Mouse (Mus musculus) ES-Bruce4 (cell line): ENCODE results near the gene Map2k5. TPM values are rescaled to one million over a fixed set of nuclear protein-coding genes. Genes with fewer than 3 reads are reported as not detected.

Experiments
- H3K27ac ChIP-seq: 2 replicates; pipeline ENCODE4 v1.5.1; 2012; ENCODE audit warnings: low read length, inconsistent platforms; ENCODE audit not compliant: insufficient read depth
- H3K27me3 ChIP-seq: 2 replicates; pipeline ENCODE4 v1.6.1; 2012; ENCODE audit warnings: mild to moderate bottlenecking, low read length, inconsistent platforms; ENCODE audit not compliant: control insufficient read depth, poor library complexity, insufficient read depth, severe bottlenecking
- H3K36me3 ChIP-seq: 2 replicates; pipeline ENCODE4 v1.6.1; 2012; ENCODE audit warnings: inconsistent platforms, mild to moderate bottlenecking, low read length, moderate library complexity; ENCODE audit not compliant: control insufficient read depth, poor library complexity, insufficient read depth, severe bottlenecking
- H3K4me1 ChIP-seq: one replicate; pipeline ENCODE4 v1.8.1; 2011; ENCODE audit warnings: low read length; ENCODE audit not compliant: control insufficient read depth, insufficient read depth
- H3K4me3 ChIP-seq: 2 replicates; pipeline ENCODE4 v1.5.1; 2011; ENCODE audit warnings: low read depth, mild to moderate bottlenecking, low read length
- H3K9ac ChIP-seq: 2 replicates; pipeline ENCODE4 v1.6.1; 2012; ENCODE audit warnings: low read depth, mild to moderate bottlenecking, inconsistent platforms; ENCODE audit not compliant: poor library complexity, severe bottlenecking
- H3K9me3 ChIP-seq: replicated peaks from 2 replicates; pipeline ENCODE4 v1.6.1; 2012; ENCODE audit warnings: mild to moderate bottlenecking, low read length, inconsistent platforms; ENCODE audit not compliant: control insufficient read depth, poor library complexity, insufficient read depth, severe bottlenecking
- CTCF ChIP-seq: IDR thresholded peaks from one replicate; pipeline ENCODE4 v1.8.1; 2011; ENCODE audit warnings: low read depth, low read length
- EP300 ChIP-seq: IDR thresholded peaks from 2 replicates; pipeline ENCODE4 v1.6.1; 2011; ENCODE audit warnings: low read depth, low read length; ENCODE audit not compliant: insufficient read depth
- POLR2A ChIP-seq: IDR thresholded peaks from one replicate; pipeline ENCODE4 v1.8.1; 2011; ENCODE audit warnings: low read length; ENCODE audit not compliant: insufficient read depth
- polyA plus RNA-seq: library from polyadenylated mRNA; stranded (reverse); fragments of >200 nt; gene quantifications from 2 replicates; pipeline ENCODE4 v1.2.4, GENCODE M21; 2011; ENCODE audit warnings: low read depth; ENCODE audit not compliant: missing spikeins, insufficient read depth, insufficient read length

Gene Map2k5
- polyA plus RNA-seq, 1 experiment: 27.8 TPM

DNA sequence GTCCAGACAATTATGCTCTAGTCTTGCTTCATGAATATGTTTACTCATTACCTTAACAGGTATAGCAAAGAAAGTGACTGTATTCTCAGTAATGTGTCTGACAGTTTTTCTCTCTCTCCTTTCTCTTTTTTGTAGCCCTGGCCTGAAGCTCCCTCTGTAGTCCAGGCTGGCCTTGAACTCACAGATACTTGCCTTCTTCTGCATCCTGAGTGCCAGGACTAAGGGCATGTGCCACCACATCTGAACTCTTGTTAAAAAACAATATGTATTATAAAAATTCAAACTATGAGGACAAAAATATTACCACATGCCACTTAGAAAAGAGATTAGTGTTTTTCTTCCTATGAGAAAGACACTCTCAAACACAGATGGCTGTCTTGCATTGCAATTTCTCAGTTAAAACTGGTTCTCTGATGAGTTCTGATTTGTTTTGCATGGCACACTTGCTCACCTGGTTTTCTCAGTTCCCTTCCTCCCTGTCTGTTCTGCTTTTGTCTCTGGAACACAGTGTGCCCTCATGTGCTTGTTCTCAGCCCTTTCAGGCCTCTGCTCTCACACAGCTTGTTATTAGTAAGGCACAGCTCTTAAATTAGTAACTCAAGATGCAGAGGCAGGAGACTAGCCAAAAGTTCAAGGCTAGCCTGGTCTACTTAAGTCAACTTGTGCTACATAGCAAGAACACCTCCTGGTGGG lies 129.5 kb downstream of the Map2k5 start:
- TF ChIP-seq CTCF: no peak
- no peak for TF ChIP-seq EP300
- TF ChIP-seq POLR2A: no peak
- H3K9me3 ChIP-seq: 0 out of 2 replicates have a peak, but pooled peaks cover 2% of the 10 kb centered on the region
- H3K9ac ChIP-seq: no peak overlapping the region
- no peaks in the 10 kb centered on the region for H3K4me1 ChIP-seq
- H3K36me3 ChIP-seq: no peaks in the 10 kb centered on the region
- no peak overlapping the region for H3K4me3 ChIP-seq
- H3K27ac ChIP-seq: no peak overlapping the region
- H3K27me3 ChIP-seq: no peaks in the 10 kb centered on the region

- Histone ChIP-seq H3K9me3 (0 out of 2 replicates have a peak, but pooled peaks cover 2% of the 10 kb centered on the region), H3K36me3 (no peaks in the 10 kb centered on the region), H3K4me1 (no peaks in the 10 kb centered on the region), H3K27ac (no peak overlapping the region), H3K27me3 (no peaks in the 10 kb centered on the region), H3K9ac (no peak overlapping the region), H3K4me3 (no peak overlapping the region)
- TF ChIP-seq EP300: no peak
- TF ChIP-seq CTCF: no peak
- TF ChIP-seq POLR2A: no peak
Observed at GRCm38 (mm10) chr9:63246568-63247169, 131.0 kb downstream of the Map2k5 start.

DNA sequence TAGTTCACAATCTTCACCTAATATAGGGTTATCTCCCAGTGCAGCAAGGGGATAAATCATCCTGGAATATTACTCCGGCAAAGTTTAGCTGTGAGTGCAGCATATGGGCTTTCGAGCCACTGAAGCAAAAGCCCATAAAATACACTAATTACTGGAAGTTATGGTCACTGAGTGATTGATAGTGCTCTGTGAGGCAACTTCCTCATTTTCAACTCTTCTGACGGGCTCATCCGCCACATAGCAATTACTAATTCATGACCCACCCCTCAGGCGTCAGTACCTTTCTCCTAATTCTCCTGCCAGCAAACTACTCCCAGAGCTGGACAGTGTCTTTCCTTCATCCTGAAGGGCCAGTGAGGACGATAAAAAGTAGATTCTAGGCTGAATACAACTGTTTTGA lies 135.7 kb downstream of the Map2k5 start:
- H3K27ac ChIP-seq: no peak overlapping the region
- no peak overlapping the region for H3K9ac ChIP-seq
- 0 out of 2 replicates have a peak, but pooled peaks cover 2% of the 10 kb centered on the region for H3K9me3 ChIP-seq
- H3K4me1 ChIP-seq: no peaks in the 10 kb centered on the region
- no peak for TF ChIP-seq EP300
- no peak overlapping the region for H3K4me3 ChIP-seq
- no peaks in the 10 kb centered on the region for H3K36me3 ChIP-seq
- H3K27me3 ChIP-seq: no peaks in the 10 kb centered on the region

DNA sequence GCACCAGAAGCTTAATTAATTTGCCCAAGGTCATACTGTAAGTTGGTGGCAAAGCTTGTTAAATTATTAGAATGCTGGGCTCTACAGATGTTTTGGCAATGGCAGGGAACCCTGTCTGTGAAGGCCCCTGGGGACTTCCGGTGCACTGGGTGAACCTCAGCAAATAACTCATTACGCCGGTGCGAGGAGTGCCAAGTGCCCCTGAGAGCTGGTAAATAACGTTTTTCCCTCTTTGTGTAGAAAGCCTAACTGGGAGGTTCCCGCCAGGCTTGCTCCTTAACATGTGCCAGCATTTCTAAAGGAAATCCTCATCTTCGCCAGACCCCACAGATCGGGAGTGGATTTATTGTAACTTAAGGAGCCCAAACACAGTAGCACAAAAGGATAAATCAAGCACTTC lies 136.5 kb downstream of the Map2k5 start:
- TF ChIP-seq EP300 (no peak), CTCF (no peak), POLR2A (no peak)
- no peak overlapping the region for H3K27ac ChIP-seq
- no peaks in the 10 kb centered on the region for H3K4me1 ChIP-seq
- no peak overlapping the region for H3K9ac ChIP-seq
- H3K4me3 ChIP-seq: no peak overlapping the region
- no peaks in the 10 kb centered on the region for H3K36me3 ChIP-seq
- 0 out of 2 replicates have a peak, but pooled peaks cover 2% of the 10 kb centered on the region for H3K9me3 ChIP-seq
- no peaks in the 10 kb centered on the region for H3K27me3 ChIP-seq

GRCm38 (mm10) chr9:63234356-63234755 lies 143.3 kb downstream of the Map2k5 start:
- TF ChIP-seq CTCF: no peak
- no peaks in the 10 kb centered on the region for H3K4me1 ChIP-seq
- no peaks in the 10 kb centered on the region for H3K36me3 ChIP-seq
- no peak overlapping the region for H3K27ac ChIP-seq
- H3K27me3 ChIP-seq: no peaks in the 10 kb centered on the region
- no peak overlapping the region for H3K9ac ChIP-seq
- H3K9me3 ChIP-seq: no peaks in the 10 kb centered on the region
- no peak overlapping the region for H3K4me3 ChIP-seq

DNA sequence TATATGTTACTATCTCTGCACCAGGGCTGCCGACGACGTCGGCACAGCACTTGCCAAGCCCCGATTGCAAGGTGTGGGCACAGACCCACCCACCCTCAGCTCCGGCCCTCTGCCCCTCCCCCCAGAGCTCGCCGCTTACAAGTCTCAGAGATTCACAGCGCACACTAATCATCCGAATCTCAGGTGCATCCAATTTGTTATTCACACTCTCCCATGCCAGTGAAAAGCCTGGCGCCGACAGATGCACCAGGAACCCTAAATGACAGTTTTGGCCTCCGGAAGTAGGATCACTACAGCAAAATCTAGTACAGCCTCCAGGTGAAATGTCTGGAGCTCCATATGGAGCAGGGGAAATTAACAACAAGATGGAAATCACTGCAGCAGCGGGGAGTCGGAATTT lies 147.4 kb downstream of the Map2k5 start:
- TF ChIP-seq EP300 (no peak), CTCF (no peak), POLR2A (no peak)
- Histone ChIP-seq H3K9me3 (no peaks in the 10 kb centered on the region), H3K27me3 (no peaks in the 10 kb centered on the region), H3K27ac (no peak overlapping the region), H3K4me1 (no peaks in the 10 kb centered on the region), H3K9ac (no peak overlapping the region), H3K36me3 (no peaks in the 10 kb centered on the region), H3K4me3 (no peak overlapping the region)
